Mouse (Mus musculus): ENCODE measurements at regions not wholly inside any gene's neighbourhood (a gene's known extent, or its start where the extent isn't known, plus 50 kb on each side); places are given as distances from the start of the nearest gene placed in this dataset.

DNA sequence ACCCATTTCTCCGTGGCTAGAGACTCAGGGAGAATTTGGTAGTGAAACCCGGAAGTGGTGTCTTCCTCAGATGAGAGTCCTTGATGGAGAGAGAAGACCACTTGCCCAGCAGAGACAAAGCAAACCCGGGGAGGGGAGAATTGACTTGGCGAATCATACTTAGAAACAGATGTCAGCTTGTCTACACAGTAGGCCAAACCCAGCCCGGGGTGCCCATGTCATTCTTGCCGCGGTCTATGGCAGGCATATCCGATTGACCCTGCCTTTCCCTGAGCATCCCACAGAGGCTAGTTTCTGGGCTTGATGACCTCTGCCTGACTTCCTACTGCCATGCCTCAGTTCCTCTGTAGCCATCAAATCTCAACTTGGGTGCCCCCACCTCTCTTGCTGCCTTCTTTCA is 226.4 kb upstream of the Tprg start:
- Histone ChIP-seq H3K4me1 (replicated peaks; ENCODE audit: control insufficient read depth, insufficient read depth, low read length) (peaks cover 25% of the 10 kb centered on the region), H3K27ac (ENCODE audit: control insufficient read depth, insufficient read depth, low read length) (no peak overlapping the region), H3K36me3 (ENCODE audit: control insufficient read depth, insufficient read depth, low read length) (no peaks in the 10 kb centered on the region), H3K27me3 (ENCODE audit: control insufficient read depth, insufficient read depth, low read length) (no peaks in the 10 kb centered on the region), H3K4me3 (ENCODE audit: control insufficient read depth, insufficient read depth, low read length) (no peak overlapping the region)
- no peak for DNase-seq
- TF ChIP-seq POLR2A (IDR thresholded peaks at IDR 0.05; ENCODE audit: control insufficient read depth, extremely low read depth, insufficient read depth, low read length, poor library complexity) (no peak), CTCF (IDR thresholded peaks at IDR 0.05; ENCODE audit: borderline replicate concordance, control insufficient read depth, extremely low read depth, insufficient read depth, low read length, poor library complexity) (no peak)
- WGBS, result 90% methylated on average over 8 of the region's 8 CpGs

DNA sequence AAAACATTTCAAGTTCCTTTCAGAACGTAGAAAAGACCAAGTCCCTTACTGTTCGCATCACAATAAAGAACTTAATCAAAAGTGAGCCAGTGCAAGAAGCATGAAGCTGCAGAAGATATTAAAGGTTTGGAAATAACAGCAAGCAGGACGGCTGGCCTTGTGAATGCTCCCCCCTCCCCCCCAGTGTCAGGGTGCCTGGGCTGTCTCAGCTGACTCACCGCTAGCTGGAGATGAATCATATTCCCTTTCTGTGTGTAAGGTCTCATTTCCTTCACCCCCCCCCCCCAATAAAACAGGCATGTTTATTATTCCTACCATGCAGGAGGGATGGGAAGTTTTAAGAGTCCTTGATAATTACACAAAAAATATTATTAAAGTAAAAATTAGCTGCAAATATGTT is 225.0 kb upstream of the Tprg start:
- TF ChIP-seq POLR2A (IDR thresholded peaks at IDR 0.05; ENCODE audit: control insufficient read depth, extremely low read depth, insufficient read depth, low read length, poor library complexity), result no peak
- no peak for TF ChIP-seq CTCF (IDR thresholded peaks at IDR 0.05; ENCODE audit: borderline replicate concordance, control insufficient read depth, extremely low read depth, insufficient read depth, low read length, poor library complexity)
- Histone ChIP-seq H3K4me3 (ENCODE audit: control insufficient read depth, insufficient read depth, low read length) (no peak overlapping the region), H3K36me3 (ENCODE audit: control insufficient read depth, insufficient read depth, low read length) (no peaks in the 10 kb centered on the region), H3K27me3 (ENCODE audit: control insufficient read depth, insufficient read depth, low read length) (no peaks in the 10 kb centered on the region), H3K4me1 (replicated peaks; ENCODE audit: control insufficient read depth, insufficient read depth, low read length) (peaks cover 16% of the 10 kb centered on the region), H3K27ac (ENCODE audit: control insufficient read depth, insufficient read depth, low read length) (no peak overlapping the region)
- WGBS, result 92% methylated on average over 4 of the region's 4 CpGs
- DNase-seq, result no peak

DNA sequence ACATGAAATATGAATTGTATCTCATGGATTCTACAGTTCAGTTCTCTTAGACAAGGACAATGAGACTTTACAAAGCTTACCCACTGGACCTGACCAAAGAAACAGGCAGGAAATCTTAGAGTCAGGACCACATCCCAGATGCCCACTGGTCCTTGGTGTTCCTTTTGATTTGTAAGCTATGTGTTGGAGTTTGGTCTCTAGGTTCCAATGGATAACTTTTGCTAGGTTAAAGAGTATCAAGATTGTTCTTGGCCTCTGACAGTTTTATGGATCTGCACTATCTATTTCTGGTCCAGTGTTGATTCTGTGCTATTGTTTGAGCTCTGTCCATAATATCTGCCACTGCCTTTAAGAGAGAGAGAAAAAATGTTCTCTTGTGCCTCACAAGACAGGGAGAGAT is 222.6 kb upstream of the Tprg start:
- Histone ChIP-seq H3K36me3 (ENCODE audit: control insufficient read depth, insufficient read depth, low read length) (no peaks in the 10 kb centered on the region), H3K27me3 (ENCODE audit: control insufficient read depth, insufficient read depth, low read length) (no peaks in the 10 kb centered on the region), H3K27ac (ENCODE audit: control insufficient read depth, insufficient read depth, low read length) (no peak overlapping the region), H3K4me3 (ENCODE audit: control insufficient read depth, insufficient read depth, low read length) (no peak overlapping the region), H3K4me1 (replicated peaks; ENCODE audit: control insufficient read depth, insufficient read depth, low read length) (peaks cover 7% of the 10 kb centered on the region)
- TF ChIP-seq CTCF (IDR thresholded peaks at IDR 0.05; ENCODE audit: borderline replicate concordance, control insufficient read depth, extremely low read depth, insufficient read depth, low read length, poor library complexity), result no peak
- DNase-seq, result no peak

- Histone ChIP-seq H3K4me1 (replicated peaks; ENCODE audit: control insufficient read depth, insufficient read depth, low read length) (peaks cover 3% of the 10 kb centered on the region), H3K36me3 (ENCODE audit: control insufficient read depth, insufficient read depth, low read length) (no peaks in the 10 kb centered on the region), H3K4me3 (ENCODE audit: control insufficient read depth, insufficient read depth, low read length) (no peak overlapping the region), H3K27ac (ENCODE audit: control insufficient read depth, insufficient read depth, low read length) (no peak overlapping the region), H3K27me3 (ENCODE audit: control insufficient read depth, insufficient read depth, low read length) (no peaks in the 10 kb centered on the region)
- WGBS, result 14% methylated on average over 4 of the region's 4 CpGs
- DNase-seq, result peak; percentile 86
- TF ChIP-seq CTCF (IDR thresholded peaks at IDR 0.05; ENCODE audit: borderline replicate concordance, control insufficient read depth, extremely low read depth, insufficient read depth, low read length, poor library complexity) (peak; percentile 31; the same call in 1 of the 2 replicates), POLR2A (IDR thresholded peaks at IDR 0.05; ENCODE audit: control insufficient read depth, extremely low read depth, insufficient read depth, low read length, poor library complexity) (no peak)
These were observed 222.1 kb upstream of the Tprg start for GRCm38 (mm10) chr16:25064538-25064937.

DNA sequence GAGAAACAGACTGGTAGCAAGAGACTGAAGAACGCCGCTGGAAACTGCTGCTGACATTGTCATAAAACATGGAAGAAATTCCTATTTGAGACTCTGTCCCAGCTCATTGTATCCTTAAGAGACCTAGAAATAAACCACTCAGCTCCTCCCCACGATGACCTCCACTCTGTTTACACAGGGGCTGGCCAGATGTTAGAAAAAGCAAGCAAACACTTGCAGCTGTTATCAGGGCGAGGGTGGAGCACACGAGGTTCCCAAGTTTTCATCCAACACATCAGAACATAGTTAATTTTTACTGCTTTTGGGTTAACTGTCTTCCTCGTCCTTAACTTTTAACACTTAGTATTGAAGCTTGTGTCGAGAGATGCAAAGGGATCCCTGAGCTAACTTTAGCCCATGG is 219.8 kb upstream of the Tprg start:
- 81% methylated on average over 7 of the region's 7 CpGs for WGBS
- Histone ChIP-seq H3K27ac (ENCODE audit: control insufficient read depth, insufficient read depth, low read length) (no peak overlapping the region), H3K36me3 (ENCODE audit: control insufficient read depth, insufficient read depth, low read length) (no peaks in the 10 kb centered on the region), H3K4me3 (ENCODE audit: control insufficient read depth, insufficient read depth, low read length) (no peak overlapping the region), H3K4me1 (replicated peaks; ENCODE audit: control insufficient read depth, insufficient read depth, low read length) (no peaks in the 10 kb centered on the region), H3K27me3 (ENCODE audit: control insufficient read depth, insufficient read depth, low read length) (no peaks in the 10 kb centered on the region)
- no peak for DNase-seq
- TF ChIP-seq CTCF (IDR thresholded peaks at IDR 0.05; ENCODE audit: borderline replicate concordance, control insufficient read depth, extremely low read depth, insufficient read depth, low read length, poor library complexity), result no peak
- TF ChIP-seq POLR2A (IDR thresholded peaks at IDR 0.05; ENCODE audit: control insufficient read depth, extremely low read depth, insufficient read depth, low read length, poor library complexity), result no peak

DNA sequence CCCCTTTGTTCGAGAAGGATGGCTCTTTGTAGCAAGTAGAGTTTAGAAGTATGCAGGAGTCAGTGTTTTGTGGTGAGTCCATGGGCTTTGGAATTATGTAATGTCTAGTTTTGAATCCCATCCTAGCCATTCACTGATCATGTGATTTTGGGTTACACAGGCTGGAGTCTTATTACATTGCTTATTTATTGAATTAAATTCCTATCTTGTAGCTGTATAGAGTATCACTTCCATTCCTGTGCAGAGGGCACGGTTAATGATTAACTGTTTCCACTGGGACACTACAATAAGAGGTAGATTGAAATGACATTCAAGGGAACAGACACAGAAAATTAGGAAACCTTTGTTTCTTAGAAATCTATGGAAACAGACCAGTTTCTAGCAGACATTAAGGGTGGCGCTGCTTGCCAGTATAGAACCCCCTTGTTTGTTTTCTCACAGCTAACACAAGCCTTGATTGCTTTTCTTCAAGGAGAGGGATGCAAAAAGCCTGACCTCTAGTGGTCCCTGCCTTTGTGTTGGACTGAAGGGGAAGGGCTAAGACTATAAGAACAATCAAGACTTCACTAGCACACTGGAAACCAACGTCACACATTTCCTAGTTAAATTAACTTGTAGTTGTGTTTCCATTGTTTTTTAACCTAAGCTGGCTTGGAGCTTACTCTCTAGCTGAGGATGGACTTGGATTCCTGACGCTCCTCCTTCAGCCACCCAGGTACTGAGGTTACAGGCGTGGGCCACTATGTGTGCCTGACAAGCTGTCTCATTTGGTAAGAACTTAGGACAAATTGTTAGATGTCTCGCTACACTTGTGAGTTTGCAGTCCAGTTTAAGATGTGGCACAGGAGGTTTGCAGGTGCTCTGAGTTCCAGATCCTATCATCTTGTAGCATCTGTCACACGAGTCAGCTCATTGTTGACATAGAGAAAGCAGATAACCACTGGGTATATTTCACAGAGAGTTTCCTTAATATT is 219.1 kb upstream of the Tprg start:
- Histone ChIP-seq H3K27me3 (ENCODE audit: control insufficient read depth, insufficient read depth, low read length) (no peaks in the 10 kb centered on the region), H3K27ac (ENCODE audit: control insufficient read depth, insufficient read depth, low read length) (no peak overlapping the region), H3K36me3 (ENCODE audit: control insufficient read depth, insufficient read depth, low read length) (no peaks in the 10 kb centered on the region), H3K4me1 (replicated peaks; ENCODE audit: control insufficient read depth, insufficient read depth, low read length) (no peaks in the 10 kb centered on the region), H3K4me3 (ENCODE audit: control insufficient read depth, insufficient read depth, low read length) (no peak overlapping the region)
- TF ChIP-seq POLR2A (IDR thresholded peaks at IDR 0.05; ENCODE audit: control insufficient read depth, extremely low read depth, insufficient read depth, low read length, poor library complexity) (no peak), CTCF (IDR thresholded peaks at IDR 0.05; ENCODE audit: borderline replicate concordance, control insufficient read depth, extremely low read depth, insufficient read depth, low read length, poor library complexity) (no peak)
- DNase-seq, result peak; percentile 41
- 43% methylated on average over 8 of the region's 8 CpGs for WGBS

Data from thymus, adult 2 months (tissue).